ENCODE assay signal across 16 mouse cellular contexts in the genomic region with DNA sequence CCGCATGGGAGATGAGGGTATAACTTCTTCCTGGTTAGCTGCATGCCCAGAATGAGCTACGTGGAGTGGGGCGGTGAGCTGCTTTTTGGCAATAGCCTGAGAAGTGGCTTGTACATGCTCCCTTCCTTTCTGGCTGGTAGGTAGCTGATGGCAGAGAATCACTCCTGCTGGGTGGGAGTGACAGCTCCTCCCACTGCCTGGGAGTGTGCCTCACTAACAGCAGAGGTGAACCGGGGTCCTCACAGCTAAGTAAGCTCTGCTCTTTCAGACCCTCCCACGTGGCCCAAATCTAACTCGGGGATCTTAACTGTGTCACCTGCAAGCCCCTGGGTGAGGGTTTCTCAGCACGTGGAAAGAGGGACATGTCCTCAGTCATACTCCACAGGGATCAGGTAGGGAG. TPM values are rescaled to one million over a fixed set of nuclear protein-coding genes. Genes with fewer than 3 reads are reported as not detected.
"Had no signal": no experiment of that assay in that cellular context is flagged by ENCODE, and none has a peak within 500 bp of the region (broad histone marks: within the 10 kb centered on the region; RNA-seq: fewer than 3 reads in every experiment).

No protein-coding gene starts in this region.

- H3K4me3 ChIP-seq: kidney, embryonic 15.5 days; limb, embryonic 10.5 days; liver, embryonic 13.5 days; lung, embryonic 15.5 days; megakaryocyte, embryonic 14.5 days; midbrain, embryonic 15.5 days; stomach, embryonic 15.5 days had no signal

- H3K27ac ChIP-seq: kidney, embryonic 15.5 days; limb, embryonic 10.5 days; liver, embryonic 13.5 days; lung, embryonic 15.5 days; macrophage; midbrain, embryonic 15.5 days; stomach, embryonic 15.5 days had no signal

- DNase-seq: kidney, adult 2 months; kidney, postnatal 14 days; layer of hippocampus, adult 9-11 months; liver, embryonic 13.5 days; liver, postnatal 0 days; lung, postnatal 14 days; right cerebral cortex, postnatal 4 days; thymus, postnatal 4 days had no signal

RNA-seq across cellular contexts. Expression of gene Spata33, which starts 19.9 kb away (rescaled TPM):
- total RNA-seq: monocyte, adult 5-6 weeks had no signal
